Mouse (Mus musculus): ENCODE data around the gene Ly6g5c.
A peak's percentile ranks its signal among the peaks of the same experiment; 100 is the strongest.

The Ly6g5c gene

DNA sequence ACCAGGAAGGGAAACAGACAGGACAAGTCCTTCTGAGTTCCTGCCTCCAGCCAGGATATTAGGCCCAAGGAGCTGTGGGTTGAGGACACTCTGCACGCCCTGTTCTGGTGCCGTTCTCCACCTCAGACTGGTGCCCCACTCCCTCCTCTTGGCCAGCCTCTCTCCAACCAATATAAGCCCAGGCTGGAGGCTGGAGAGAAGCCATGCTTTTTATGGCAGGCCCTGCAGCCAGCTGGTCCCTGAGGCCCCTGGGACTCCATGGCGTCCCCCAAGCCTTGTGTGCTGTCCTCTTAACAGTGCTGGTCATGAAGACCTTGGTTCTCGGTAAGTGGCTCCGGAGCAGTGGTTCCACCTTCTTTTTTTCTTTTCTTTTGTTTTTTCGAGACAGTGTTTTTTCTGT, at the start of gene Ly6g5c:
Gene Ly6g5c, plus strand, starts transcription at position 183 of the 400 bp plus-strand sequence.
- DNase-seq = no peak

- DNase-seq = no peak
These were observed 49.8 kb upstream of the Ly6g5c start for GRCm38 (mm10) chr17:35058316-35058715.

DNA sequence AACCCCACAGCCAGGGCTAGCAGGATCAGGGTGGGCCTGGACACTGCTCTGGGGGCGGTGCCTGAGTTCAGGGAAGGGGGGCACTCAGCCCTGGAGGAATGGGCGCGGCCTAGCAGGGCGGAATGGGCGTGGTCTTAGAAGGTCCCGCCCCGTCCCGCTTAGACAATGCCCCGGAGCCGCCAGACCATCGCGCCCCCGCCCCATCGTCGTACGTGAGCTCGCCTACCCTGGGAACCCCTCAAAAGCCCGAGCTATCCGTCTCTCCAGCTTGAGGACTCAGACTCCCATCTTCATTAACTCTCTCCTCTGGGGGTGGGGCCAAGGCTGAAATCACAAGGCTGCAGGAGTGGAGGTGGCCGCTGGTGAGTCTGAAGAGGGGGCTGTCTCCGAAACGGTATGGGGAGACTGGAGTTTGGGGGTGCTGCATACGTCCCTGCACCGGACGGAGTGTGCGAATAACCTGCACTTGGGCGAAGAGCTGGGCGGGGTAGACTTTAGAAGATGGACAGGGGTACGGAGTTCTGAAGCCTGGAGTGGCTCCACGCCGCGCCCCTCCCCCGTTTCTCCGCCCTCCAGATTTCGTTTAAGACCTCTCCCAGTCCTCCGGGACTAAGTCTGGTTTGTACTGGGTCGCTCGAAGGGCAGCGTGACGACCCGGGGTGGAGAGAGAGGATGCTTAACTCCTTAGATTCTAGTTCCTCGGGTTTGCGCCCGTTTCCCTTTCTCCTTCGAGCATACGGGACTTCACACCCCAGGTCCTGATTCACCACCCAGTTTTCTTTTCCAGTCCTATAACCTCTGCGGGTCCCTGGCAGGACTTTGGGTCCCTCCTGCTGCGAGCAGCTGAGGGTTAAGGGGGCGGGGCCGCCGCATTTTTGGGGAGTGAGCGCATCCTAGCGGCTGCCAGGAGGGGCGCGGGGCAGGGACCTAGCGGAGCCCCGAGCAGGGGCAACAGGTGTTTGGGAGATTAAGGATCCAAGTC, 48.9 kb upstream of the Ly6g5c start, which contains the start of gene Ddah2:
Gene Ddah2, plus strand, starts transcription at position 125 of the 982 bp plus-strand sequence.
- DNase-seq = peak; percentile 80

DNA sequence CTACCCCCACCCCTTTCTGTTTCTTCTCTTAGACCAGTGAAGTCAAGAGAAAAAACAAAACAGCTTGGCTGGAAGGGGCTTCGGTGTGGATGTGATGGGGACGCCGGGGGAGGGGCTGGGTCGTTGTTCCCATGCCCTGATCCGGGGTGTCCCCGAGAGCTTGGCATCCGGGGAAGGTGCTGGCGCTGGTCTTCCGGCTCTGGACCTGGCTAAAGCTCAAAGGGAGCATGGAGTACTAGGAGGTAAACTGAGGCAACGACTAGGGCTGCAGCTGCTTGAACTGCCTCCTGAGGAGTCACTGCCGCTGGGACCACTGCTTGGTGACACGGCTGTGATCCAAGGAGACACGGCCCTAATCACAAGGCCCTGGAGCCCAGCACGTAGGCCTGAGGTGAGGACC, 48.0 kb upstream of the Ly6g5c start:
- no peak for DNase-seq

DNA sequence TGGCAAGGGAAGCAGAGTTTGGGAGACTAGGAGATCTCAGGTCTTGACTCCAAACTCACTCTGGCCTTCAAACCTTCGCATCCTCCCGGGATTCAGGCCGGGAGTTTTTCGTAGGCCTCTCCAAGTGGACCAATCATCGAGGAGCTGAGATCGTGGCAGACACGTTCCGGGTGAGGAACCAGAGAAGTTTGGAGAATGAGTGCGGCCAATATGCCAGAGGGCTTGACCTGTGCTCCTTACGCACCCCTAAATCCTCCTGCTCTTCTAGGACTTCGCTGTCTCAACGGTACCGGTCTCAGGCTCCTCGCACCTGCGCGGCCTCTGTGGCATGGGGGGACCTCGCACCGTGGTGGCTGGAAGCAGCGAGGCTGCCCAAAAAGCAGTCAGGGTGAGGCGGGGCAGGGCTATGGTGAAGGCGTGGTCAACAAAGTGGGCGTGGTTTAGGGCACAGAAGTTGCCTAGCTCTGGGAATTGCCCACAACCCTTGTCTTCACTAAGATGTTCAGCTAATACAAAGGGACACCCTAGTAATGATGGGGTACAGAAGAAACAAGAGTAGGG, 47.3 kb upstream of the Ly6g5c start:
- DNase-seq = no peak

DNA sequence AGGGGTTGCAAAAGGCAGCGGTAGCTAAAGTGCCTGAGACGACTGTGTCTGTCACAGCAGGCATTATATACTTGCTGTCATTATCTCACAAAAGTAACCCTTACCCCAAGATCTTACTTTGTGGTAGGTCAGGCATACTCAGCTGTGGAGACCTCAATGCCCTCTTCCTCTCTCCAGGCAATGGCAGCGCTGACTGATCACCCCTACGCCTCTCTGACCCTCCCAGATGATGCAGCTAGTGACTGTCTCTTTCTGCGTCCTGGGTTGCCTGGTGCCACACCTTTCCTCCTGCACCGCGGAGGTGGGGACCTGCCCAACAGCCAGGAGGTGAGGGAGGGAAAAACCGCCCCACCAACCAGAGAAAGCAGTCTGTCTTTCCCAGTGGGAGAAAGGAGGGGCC, 46.8 kb upstream of the Ly6g5c start:
- no peak for DNase-seq

- DNase-seq = no peak
These were observed 44.6 kb upstream of the Ly6g5c start for GRCm38 (mm10) chr17:35063466-35063865.

DNA sequence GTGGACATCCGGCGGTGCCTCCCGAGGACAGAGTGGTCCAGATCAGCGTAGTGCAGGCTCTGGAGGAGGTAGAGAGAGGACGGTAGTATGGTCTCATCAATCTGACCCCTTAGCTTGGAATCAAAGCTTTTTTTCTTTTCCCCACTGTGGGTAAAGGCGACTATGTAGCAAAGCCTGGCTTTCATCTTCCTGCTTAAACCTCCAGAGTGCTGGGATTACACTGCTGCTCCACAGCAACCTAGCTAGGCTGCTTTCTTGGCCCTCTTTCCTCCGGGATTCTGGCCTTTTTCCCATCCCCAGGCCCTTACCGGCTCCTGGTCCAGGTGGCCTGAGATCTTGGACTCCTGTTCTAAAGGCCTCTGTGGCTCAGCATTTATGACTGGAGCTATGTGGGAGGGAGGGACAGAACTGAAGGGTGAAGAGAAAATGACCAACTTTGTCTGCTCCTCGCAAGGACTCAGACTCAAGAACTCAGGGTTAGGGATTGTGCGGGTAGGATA, 43.7 kb upstream of the Ly6g5c start:
- no peak for DNase-seq

- DNase-seq = no peak
These were observed 42.8 kb upstream of the Ly6g5c start, which contains the start of gene Ly6g6c for GRCm38 (mm10) chr17:35064951-35065947. Ly6g6c (plus strand) TSS chr17:35065388.

DNA sequence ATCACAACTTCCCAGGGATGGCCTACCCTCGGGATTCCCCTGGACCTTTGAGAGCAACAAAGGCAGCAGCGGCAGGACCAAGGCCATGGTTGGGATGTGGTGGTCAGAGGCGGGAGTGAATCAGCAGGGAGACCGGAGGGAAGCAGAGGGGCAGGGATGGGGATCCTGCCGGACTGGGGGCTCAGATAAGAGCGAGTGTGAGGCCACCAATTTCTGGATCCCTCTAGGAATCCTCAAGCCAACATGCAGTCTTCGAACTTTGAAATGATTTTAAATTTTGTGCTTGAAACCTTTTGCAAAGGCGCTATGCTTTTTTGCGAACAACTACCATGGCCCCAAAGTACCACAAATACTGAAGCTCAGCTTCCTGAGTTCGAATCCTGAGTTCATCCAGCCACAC, 42.0 kb upstream of the Ly6g5c start, which contains the start of gene Mpig6b:
Gene Mpig6b, minus strand, starts transcription at position 101 of the 400 bp plus-strand sequence.
- DNase-seq = no peak

DNA sequence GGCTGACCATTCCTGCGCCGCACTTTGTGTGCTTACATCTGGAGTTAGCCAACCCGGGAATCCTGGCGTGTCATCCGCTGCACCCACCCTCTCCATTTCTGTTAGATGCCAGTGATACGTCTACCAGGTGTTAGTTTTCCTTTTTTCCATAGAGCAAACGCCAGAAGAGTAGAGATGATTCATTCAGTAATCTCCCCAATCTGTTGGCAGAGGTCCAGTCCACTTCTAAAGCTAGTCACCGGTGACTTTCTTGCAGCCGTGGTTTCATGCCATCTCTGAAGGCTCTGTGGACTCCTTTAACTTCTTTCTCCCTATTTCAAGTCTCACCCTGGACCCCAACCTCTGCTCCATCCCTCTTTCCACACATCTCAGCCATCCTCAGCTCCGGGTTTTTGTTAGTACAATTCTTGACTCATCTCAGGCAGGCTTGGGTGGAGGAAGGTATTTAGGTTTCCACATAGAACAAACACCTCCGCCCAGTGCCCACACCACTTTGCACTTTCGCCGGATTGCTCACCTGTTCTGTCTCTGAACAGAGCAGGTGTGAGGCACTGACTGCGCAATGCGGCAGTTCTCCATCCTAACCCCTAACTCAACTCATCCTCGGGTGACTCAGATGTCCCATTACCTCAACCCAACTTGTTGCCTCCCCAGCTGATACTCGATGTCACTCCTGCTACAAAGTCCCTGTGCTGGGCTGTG, 39.7 kb upstream of the Ly6g5c start:
- no peak for DNase-seq

- no peak for DNase-seq
These were observed 37.4 kb upstream of the Ly6g5c start for GRCm38 (mm10) chr17:35070556-35071229.

GRCm38 (mm10) chr17:35071454-35071853, 36.6 kb upstream of the Ly6g5c start:
- DNase-seq = no peak

GRCm38 (mm10) chr17:35074097-35074496, 34.0 kb upstream of the Ly6g5c start:
- DNase-seq = no peak

DNA sequence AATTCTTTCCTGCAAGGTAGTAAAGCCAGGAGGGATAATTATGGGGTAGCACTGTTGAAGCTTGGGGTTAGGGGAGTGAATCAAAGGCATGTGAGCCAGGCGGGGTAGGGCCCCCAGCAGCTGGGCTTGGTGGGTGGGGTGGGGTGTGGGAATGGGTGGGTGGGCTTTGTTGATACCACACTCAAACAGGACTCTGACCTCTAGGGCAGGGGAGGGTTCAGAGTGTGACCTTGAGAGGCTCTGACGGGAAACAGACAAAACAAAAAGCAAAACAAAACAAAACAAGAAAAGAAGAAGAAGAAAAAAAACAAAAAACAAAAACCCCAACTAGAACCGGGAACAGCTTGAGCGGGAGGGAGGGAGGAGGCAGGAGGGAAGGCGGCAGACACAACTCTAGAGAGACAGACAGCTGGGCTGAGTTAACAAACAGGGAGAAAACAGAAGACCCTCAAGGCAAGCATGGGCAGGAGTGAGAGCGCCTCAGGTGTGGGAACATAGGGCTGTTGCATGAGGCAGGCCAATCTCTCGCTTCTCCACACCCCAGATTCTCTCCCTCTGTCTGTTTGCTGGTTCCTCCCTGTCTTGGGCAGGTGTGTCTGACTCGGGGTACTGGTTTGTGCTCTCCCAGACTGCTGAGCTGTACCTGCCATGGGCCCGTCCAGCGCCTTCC, 31.4 kb upstream of the Ly6g5c start, which contains the start of gene Ly6g6e:
Gene Ly6g6e, plus strand, starts transcription at position 396 of the 670 bp plus-strand sequence.
- DNase-seq = no peak

GRCm38 (mm10) chr17:35077285-35077684, 30.8 kb upstream of the Ly6g5c start:
- no peak for DNase-seq

DNA sequence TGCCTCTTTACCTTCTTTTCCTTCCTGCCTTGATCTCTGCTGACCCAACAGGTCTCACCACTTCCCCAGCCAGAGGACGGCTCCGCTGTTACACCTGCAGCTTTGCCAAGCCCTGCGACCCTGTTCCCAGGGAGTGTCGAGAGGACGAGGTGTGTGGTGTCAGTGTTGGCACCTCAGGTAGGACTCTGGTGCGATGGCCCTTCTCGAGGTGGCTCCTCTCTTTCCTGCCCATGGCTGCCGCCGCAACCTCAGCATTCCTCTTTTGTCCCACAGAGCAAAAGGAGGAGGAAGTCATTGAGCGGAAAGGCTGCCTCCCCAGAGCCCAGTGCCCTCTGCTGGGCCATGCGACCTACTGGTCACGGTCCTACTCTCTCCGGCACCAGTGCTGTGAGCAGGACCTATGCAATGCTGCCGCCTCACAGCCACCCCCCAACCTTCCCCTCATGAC, 30.3 kb upstream of the Ly6g5c start, which contains the start of gene Ly6g6d:
Gene Ly6g6d, minus strand, starts transcription at position 280 of the 448 bp plus-strand sequence.
- DNase-seq = no peak

GRCm38 (mm10) chr17:35079778-35080177, 28.3 kb upstream of the Ly6g5c start:
- DNase-seq = no peak

GRCm38 (mm10) chr17:35080248-35080647, 27.8 kb upstream of the Ly6g5c start:
- DNase-seq = no peak

GRCm38 (mm10) chr17:35080710-35081109, 27.4 kb upstream of the Ly6g5c start:
- DNase-seq = no peak
